Mouse (Mus musculus): ENCODE results near the gene Olfr1500.
"Not testable (repeated sequence)": the region's sequence is repeated elsewhere in the genome, so short reads cannot be mapped to it uniquely, and the experiment has no call there.

Gene Olfr1500

DNA sequence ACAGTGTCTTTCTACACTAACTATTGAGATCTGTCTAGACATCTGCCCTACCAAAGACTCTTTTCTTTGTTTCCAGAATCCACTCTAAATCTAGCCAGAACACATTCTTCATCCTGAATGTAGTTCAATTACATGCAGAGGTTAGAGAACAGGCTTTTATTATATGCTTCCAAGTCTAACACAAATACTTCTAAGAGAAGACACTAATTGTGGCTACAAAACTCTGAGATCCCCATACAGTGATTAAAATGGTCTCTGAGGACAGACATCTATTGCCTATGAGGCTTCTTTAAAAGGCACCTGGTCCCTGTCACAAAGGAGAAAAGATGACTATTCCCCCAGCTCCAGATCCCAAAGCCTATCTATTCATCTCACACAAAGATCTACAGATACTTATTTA is at the start of gene Olfr1500:
Olfr1500 (minus strand) TSS at position 101 of the 400 bp plus-strand sequence.
- no peak for DNase-seq

DNA sequence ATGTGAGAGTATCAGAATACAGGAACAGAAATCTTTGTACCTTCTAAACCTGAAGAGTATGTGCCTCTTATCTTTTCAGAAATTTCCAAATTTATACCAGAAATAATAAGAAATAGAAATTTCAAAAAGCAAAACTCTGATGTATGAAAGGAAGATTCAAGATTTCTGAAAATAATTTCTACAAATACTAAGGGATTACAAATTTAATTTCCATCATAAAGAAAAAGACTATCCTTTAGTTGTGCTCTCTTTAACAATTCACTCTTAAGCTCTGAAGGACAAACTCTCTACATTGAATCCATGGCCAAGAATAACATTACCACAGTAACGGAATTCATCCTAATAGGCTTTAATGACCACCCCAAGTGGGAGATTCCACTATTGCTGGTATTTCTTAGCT is 31.2 kb upstream of the Olfr1500 start, which contains the start of gene Olfr1502:
Olfr1502 (plus strand) TSS at position 301 of the 400 bp plus-strand sequence.
- no peak for DNase-seq

DNA sequence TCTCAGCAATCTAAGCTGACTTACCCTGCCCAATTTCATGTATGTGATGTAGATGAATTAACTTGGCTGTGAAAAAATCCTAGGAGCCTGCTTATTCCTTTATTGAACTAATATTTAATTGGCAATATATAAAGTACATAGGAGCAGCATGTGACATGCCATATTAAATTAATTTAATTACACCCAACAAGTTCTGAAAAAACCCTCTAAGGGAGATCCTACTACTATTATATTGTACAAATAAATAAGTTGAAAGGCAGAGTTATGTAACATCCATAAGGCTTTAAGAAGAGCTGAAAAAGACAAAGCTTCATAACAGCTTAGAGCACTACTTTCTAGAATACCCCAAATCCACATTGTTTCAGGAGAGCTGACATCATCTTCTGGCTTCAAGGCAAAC is 20.3 kb upstream of the Olfr1500 start, which contains the start of gene Olfr1501:
Olfr1501 (minus strand) TSS at position 101 of the 400 bp plus-strand sequence.
- DNase-seq, result not testable (repeated sequence)

DNA sequence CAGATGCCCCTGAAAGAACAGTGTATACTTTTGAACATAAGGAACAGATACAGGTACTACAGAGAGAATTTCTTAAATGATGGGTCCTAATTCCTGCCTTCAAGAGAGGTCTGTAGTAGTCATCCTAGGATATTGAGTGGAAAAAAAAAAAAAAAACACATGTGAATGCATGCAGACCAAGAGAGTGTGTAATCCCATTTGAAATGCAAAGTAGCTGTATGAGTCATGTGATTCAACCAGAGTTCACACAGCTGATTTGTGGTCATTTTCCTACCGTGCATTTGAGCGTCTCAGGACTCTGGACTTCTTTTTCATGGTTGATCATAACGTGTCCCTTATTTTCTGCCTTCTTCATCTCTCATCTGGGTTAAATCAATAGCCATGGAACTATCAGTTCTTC is 1.8 kb downstream of the Olfr1500 start:
- DNase-seq, result no peak

DNA sequence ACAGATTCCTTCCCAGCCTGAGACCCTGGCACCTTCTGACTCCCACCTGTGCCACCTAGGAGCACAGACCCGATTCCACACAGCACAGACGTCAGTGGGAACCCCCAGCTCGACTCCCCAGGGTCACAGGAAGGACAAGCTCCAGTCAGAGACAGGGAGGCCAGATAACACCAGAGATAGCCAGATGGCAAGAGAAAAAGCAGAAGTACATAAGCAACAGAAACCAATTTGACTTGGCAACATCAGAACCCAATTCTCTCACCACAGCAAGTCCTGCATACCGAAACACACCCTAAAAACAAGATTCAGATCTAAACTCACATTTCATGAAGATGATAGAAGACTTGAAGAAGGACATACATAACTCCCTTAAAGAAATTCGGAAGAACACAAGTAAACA is 9.4 kb downstream of the Olfr1500 start:
- DNase-seq, result no peak

DNA sequence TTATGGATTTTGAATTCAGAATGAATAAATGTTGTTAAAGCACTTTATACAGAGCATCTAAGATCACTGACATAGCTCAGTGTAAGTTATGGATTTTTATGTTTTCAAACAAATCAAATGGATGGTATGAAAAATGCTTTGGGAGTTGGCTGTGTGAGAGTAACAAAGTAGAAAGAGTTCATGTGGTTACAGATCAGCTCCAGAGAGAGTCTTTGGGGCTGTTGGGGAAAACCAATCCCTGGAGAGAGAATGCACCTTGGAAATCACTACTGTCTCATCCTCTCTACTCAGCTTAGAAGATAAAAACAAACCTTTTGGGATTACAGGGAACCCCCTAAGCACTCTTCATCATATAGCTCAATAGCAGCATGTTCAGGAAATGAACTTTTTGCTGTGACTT is 10.9 kb downstream of the Olfr1500 start, which contains the start of gene Olfr1499:
Olfr1499 (minus strand) TSS at position 101 of the 400 bp plus-strand sequence.
- no peak for DNase-seq

DNA sequence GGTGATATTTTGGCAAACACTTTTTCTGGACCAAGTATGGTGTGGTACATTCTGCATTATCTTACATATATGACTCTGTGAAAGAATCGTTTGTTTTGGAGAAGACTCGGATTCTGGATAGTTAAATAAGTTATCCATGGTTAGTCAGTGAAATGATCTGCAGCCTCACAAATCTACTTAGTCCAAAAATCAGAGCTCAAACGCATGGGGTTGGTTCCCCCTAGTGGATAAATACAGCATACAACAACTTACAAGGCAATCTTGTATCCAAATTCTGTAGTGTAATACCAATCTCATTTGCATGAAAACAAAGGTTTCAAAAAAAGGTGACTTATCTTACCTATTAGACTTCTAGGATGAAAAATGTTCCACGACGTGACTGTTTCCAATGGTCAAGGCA is 11.5 kb downstream of the Olfr1500 start:
- DNase-seq, result no peak

DNA sequence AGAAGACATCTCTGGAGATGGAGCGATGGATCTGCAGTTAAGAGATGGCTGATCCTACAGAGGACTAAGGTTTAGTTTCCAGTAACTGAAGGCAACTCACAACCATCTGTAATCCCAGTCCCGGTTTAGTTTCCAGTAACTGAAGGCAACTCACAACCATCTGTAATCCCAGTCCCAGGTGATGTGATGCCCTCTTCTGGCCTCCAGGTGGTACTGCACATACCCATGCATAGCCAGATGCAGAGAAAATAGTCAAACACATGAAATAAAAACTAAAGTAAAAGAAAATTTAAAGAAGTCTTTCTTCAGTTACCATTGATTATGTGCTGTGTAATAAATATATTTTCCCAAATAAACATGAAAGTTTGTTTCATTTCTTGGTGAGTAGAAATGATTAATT is 17.5 kb downstream of the Olfr1500 start:
- no peak for DNase-seq

DNA sequence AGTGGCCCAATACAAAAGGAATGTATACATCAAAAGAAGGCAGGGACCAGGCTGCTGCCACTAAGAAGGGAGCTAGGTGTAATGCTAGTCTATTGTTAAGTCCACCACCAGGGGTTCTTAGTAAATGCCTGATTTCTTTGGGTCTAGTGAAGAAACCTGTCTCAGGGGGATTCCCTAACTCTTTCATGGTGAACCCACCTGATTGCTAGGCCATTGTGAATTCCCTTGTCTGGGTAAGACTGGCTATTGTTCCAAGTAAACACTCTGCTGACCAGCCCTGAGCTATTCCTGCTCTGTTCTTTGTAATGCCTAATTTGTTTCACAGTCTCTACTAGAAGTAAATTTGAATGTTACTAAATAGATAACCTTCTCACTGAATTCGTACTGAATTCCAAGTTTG is 24.8 kb downstream of the Olfr1500 start:
- DNase-seq, result not testable (repeated sequence)

DNA sequence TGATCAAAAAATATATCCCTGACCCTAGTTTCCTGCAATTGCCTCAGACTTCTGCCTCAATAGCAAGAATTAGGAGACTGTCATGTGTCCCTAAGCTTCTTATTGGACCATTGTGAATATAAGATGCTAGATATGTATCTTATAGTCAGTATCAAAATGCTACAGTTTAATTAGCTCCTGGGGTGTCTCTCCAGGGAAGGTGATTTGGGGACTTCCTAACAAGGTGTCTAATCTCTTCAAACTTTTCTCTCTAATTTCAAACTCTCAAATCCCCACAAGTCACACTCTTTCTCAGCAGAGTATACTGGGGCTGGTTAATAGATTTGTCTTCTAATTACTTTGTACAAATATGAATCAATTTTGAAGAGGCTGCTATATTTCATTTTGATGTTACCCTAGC is 32.2 kb downstream of the Olfr1500 start, which contains the start of gene Olfr1497:
Olfr1497 (minus strand) TSS at position 101 of the 400 bp plus-strand sequence.
- no peak for DNase-seq

DNA sequence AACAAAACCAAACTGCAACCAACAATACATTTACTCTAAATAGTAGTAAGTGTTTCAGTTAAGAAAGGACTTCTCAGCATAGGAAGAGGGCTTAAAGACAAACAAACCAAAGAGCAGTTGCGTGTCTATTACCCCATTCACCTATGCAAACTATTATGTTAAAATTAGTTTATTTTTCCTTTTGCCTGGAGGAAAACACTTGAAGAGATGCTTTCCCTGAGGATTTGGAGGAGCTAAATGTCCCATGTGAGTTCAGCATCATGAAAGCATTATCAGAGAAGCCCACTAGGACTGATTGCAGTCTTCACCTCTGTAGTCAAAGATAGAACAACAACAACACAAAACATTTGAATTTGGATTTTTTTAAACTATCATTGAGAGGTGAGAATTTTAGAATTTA is 52.7 kb downstream of the Olfr1500 start, which contains the start of gene Olfr1496:
Olfr1496 (plus strand) TSS at position 301 of the 400 bp plus-strand sequence.
- no peak for DNase-seq
